Mouse (Mus musculus): ENCODE data around the gene Gm17364.

DNA sequence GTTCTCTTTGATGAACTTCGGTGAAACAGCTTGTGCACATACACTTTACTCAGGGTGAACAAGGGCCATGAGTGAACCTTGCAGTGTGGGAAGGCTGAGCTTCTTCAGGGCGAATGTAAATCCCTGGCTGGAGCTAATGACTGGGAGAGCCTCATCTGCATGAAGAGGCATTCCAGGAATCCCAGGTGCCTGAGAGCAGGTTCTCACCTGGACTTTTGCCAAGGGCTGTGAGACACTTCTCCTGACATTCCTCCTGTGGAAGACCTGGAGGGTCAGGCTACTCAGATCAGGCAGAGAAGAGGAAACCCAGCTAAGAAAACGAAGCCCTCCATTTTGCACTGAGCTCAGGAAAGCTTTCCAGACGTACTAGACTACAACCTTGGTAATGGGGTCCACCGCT lies 6.9 kb upstream of the Gm17364 start:
- TF ChIP-seq CTCF (IDR thresholded peaks at IDR 0.05; ENCODE audit: low read depth) (no peak), EP300 (IDR thresholded peaks at IDR 0.05; ENCODE audit: low read depth) (no peak)

All from heart, postnatal 0 days (tissue).